Mouse (Mus musculus) E14TG2a.4 (cell line): Measurements from ENCODE around the gene 9130230L23Rik.

Experiments used
- CTCF ChIP-seq: conservative IDR thresholded peaks from 2 replicates; pipeline ENCODE4 v1.5.1; 2014; ENCODE audit warnings: low read length
- NANOG ChIP-seq: IDR thresholded peaks from 2 replicates; pipeline ENCODE4 v1.6.1; 2014; ENCODE audit warnings: borderline replicate concordance, low read length, mixed read lengths
- POU5F1 ChIP-seq: IDR thresholded peaks from 2 replicates; pipeline ENCODE4 v1.6.1; 2014; ENCODE audit warnings: low read length, borderline replicate concordance

DNA sequence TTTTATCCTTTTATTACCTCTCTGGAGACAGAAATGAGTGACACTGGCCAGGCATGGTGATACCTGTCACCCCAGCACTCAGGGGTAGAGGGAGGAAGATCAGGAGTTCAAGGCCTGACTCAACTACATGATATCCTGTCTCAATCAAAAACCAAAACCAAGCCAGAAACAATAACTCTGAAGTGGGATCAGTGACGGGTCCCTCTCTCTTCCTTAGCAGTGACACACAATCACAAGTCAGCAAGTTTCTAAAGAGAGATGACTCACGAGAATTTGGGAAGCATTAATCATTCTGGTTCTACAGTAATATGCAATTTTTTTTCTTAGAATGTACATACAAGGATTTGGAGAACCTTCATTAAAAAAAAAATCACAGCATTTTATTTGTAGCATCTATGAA, 30.9 kb downstream of the 9130230L23Rik start:
- TF ChIP-seq CTCF, result no peak
- no peak for TF ChIP-seq NANOG
- no peak for TF ChIP-seq POU5F1
